Mouse (Mus musculus): ENCODE results near the gene Kctd11. TPM values are rescaled to one million over a fixed set of nuclear protein-coding genes. Genes with fewer than 3 reads are reported as not detected.
A peak's percentile ranks its signal among the peaks of the same experiment; 100 is the strongest.
"Not testable (repeated sequence)": the region's sequence is repeated elsewhere in the genome, so short reads cannot be mapped to it uniquely, and the experiment has no call there.

Gene Kctd11
- total RNA-seq (2021): 1 to 10 TPM; 2.3 to 3.7 TPM
- long read RNA-seq, experiment 1, partial matches to known transcripts: 0 of 3 reads
- long read RNA-seq, experiment 1, other reads (novel, unspliced or antisense): 0 of 3 reads
- long read RNA-seq, experiment 2, partial matches to known transcripts: 0 of 2 reads
- long read RNA-seq, experiment 2, other reads (novel, unspliced or antisense): 0 of 2 reads

- DNase-seq: peak; percentile 87
Measured at GRCm38 (mm10) chr11:69880853-69881603, at the start of gene Kctd11. Gene Kctd11, minus strand, starts transcription at chr11:69881406.

DNA sequence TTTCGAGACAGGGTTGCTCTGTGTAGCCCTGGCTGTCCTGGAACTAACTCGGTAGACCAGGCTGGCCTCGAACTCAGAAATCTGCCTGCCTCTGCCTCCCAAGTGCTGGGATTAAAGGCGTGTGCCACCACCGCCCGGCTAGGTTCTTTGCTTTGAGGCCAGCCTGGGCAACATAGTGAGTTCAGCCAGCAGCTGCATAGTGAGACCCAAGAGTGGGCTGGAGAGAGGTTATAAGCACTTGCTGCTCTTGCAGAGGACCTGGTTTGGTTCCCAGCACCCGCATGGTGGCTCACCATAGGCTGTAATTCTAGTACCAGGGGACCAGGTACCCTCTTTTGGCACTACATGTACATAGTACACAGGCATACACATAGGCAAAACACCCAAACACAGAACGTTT is 49.0 kb upstream of the Kctd11 start:
- not testable (repeated sequence) for DNase-seq

DNA sequence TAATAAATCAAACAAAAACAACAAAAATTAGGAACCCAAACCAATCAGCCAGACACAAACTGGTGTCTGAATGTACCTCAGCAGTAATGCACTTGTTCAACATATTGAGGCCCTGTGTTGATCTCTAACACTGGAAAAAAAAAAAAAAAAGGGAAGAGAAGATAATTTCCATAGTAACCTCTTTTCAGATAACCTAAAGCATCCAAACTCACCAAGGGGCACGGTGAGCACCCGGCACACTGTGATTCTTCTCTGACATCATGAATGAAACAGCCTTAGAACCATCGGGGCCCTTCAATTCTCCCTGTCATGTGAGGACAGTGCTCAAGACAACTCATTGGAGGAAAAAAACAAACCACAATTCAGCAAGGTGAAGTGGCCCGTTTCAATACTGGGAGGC is 48.5 kb upstream of the Kctd11 start:
- DNase-seq: no peak

DNA sequence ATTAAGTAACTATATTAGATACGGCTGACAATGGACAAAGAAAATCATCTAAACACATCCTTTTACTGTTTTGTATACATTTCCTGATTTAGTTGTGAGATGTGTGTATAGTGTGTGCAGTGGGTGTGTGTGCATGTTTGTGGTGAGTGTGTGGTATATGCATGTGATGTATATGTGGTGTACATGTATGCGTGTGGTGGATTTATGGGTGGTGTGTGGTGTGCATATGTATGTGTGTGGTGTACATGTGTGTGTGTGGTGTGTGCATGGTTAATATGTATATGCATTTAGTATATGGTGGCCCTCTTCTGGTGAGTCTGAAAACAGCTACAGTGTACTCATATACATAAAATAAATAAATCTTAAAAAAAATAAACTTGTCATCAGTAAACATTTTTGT is 46.3 kb upstream of the Kctd11 start:
- no peak for DNase-seq

- no peak for DNase-seq
Measured at GRCm38 (mm10) chr11:69922796-69923195, 41.6 kb upstream of the Kctd11 start.

GRCm38 (mm10) chr11:69922012-69922756 is 41.0 kb upstream of the Kctd11 start:
- no peak for DNase-seq

GRCm38 (mm10) chr11:69921114-69922011 is 40.2 kb upstream of the Kctd11 start, which contains the start of gene Eif5a:
Gene Eif5a, minus strand, starts transcription at chr11:69921958.
- DNase-seq: peak; percentile 100

DNA sequence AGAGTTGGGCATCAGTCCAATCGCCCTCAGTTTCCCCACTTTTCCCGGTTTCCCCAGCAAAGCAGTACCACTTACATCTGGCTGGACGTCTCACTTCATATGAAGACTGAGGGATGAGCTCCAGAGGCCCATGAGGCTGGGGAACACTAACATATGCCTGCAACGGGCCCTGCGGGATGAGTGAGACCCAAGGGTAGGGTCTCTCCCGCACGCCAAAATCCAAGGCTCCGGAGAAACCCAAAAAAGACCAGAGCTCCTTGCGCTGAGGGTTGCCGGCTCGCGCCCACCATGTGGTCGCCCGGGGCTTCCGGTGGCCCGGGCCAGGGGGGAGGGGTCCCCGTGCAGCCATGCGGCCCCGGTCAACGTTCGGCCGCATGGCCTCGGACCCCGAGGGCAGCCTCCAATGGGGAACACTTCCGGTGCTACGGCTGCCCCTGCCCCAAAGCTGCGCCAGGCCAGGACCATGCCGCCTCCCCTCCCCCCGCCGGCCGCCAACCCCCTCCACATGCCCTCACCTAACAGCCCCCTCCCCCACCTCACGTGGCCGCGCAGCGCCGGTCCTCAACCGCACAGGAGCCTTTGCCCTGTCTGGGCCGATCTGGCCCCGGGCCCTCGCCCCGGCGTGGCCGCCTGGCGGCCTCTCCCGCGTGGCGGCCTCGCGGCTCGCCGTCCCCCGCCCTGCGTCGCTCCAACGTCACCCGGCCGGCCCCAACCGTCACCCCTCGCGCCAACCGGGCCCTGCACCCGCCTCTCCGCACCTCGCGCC is 39.2 kb upstream of the Kctd11 start:
- peak; percentile 71 for DNase-seq

GRCm38 (mm10) chr11:69919661-69920265 is 38.6 kb upstream of the Kctd11 start:
- peak; percentile 76 for DNase-seq

DNA sequence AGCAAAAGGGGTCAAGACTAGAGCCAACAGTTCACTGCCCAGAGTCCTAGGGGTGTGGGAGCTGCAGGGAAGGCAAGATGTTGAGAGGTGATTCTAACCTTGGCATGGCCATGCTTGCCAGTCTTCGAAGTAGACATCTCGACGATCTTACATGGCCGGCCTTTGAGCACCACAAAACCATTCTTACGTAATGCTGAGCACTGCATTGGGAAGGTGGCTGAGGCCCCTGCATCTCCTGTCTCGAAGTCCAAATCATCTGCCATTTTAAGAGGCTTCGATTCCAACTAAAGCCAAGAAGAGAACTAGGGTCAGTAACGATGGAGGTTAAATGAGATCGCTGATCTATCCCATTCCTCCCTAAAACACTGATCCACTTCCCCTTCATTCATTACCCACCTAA is 37.8 kb upstream of the Kctd11 start:
- DNase-seq: no peak

- DNase-seq: no peak
Measured at GRCm38 (mm10) chr11:69918118-69918517, 36.9 kb upstream of the Kctd11 start.

DNA sequence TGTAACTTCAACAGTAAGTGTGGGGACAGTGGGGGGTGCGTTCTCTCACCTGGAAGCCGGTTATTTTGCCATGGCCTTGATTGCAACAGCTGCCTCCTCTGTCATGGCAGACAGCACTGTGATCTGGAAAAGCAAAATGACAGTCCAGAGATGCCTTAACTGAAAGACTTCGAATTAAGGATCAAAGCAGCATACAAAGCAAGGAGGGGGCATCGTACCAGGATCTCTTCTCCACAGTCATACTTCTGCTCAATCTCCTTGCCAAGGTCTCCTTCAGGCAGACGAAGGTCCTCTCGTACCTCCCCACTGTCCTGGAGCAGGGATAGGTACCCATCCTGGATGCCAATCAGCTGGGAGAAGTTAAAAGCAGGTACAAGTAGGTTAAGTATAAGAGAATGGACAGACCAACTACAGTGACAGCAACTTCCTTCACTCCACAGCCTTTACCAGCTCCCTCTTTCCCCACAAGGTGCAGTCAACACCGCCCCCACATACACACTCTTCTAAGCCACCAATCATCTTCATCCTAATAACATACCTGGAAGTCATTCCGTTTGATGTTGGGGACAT is 36.3 kb upstream of the Kctd11 start:
- no peak for DNase-seq

DNA sequence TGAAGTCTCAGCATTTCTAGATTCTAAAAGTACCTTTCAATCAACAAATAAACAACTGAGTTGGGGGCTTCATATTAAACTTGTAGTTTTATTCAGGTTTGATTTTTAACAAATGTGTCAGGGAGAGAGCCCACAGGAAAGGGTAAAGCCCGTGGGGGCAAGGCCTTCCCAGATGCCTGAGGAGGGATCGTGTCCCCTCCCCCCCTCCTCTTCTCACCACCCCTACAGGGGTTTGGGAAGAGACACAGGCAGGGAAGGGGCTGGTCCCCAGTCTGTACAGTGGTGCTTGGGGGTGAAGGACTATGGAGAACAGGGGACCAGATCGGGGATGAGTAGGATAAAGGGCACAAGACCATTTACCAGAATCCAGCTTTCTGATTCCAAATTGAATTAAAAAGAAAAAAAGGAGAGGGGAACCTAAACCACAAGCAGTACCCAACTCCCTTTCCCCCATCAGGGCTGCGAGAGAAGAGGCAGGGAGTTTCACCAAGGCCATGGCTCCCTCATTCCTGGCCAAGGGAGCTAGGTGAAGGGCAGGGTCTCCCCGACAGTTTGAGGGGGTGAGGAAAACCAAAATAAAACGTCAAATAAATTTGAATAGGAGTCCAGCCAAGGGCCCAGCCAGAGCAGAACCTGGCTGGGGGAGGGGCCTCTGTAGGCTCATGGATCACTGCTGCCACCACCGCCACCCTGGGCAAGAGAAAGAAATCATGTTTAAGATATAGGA is 35.6 kb upstream of the Kctd11 start:
- DNase-seq: not testable (repeated sequence)

GRCm38 (mm10) chr11:69915667-69916627 is 34.7 kb upstream of the Kctd11 start:
- DNase-seq: no peak

DNA sequence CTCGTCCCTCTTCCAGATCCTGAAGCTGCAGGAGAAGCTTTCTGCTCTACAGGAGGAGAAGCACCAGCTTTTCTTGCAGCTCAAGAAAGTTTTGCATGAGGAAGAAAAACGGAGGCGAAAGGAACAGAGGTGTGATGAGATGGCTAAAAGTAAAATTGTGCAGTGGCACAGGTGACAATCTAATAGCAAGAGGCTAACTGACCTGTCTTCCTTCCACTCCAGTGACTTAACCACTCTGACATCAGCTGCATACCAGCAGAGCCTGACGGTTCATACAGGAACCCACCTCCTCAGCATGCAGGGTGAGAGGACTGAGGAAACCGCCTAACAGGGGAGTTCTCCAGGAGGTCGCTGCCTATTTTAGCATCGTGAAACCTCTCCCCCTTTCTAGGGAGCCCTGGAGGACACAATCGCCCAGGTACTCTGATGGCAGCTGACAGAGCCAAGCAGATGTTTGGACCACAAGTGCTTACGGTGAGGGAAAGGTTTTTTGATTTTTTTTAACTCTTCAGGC is 33.8 kb upstream of the Kctd11 start:
- DNase-seq: no peak

GRCm38 (mm10) chr11:69914372-69914764 is 33.2 kb upstream of the Kctd11 start:
- DNase-seq: no peak

- peak; percentile 89 for DNase-seq
Measured at GRCm38 (mm10) chr11:69913554-69914371, 32.6 kb upstream of the Kctd11 start, which contains the start of gene Gps2. Gene Gps2, plus strand, starts transcription at chr11:69913888.
